In the genomic region with DNA sequence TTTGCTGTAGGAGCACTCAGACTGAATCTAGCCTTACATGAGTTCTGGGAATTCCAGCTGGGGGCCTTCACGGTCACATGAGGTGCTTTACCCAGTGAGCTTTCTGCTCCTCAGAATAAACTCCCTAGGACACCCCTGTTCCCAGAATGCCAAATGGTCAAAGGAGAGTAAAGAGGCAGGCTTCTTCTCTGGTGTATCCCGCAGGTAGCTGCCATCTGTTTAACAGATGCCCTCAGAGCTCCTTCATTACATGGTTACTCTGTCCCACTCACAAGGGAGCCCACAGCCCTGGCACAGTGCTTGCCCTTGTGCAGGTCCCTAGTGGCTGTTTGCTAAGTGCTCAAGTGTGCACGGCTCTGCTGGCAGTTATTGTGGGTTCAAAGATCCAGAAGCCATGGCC, we compare ENCODE assay signal across 26 mouse cellular contexts. TPM values are rescaled to one million over a fixed set of nuclear protein-coding genes. Genes with fewer than 3 reads are reported as not detected.
DNase-seq lines count a peak whose midpoint lies in the region; ATAC-seq lines count a peak whose summit lies in the region.
"Had no signal": no experiment of that assay in that cellular context is flagged by ENCODE, and none has a peak within 500 bp of the region (broad histone marks: within the 10 kb centered on the region; RNA-seq: fewer than 3 reads in every experiment).

No protein-coding gene starts in this region.

- WGBS in embryonic facial prominence, embryonic 13.5 days, result 67% methylated on average over 3 of the region's 3 CpGs

- peaks cover 8% of the 10 kb centered on the region for H3K27me3 ChIP-seq in embryonic facial prominence, embryonic 13.5 days
- H3K27me3 ChIP-seq: hindbrain, embryonic 15.5 days; Patski had no signal

- H3K9ac ChIP-seq in embryonic facial prominence, embryonic 13.5 days, result 0 out of 2 replicates have a peak overlapping the region, but pooled peaks have one; percentile 41
- H3K9ac ChIP-seq: embryonic facial prominence, embryonic 12.5 days; heart, embryonic 12.5 days; hindbrain, embryonic 15.5 days; limb, embryonic 12.5 days; lung, embryonic 15.5 days had no signal

- DNase-seq in cerebellum, adult 11 months, result peak; percentile 24
- no peak for DNase-seq in cerebellum, postnatal 10 days
- peak; percentile 12 for DNase-seq in R1 (ENCODE audit: low read depth, low spot score)
- peak; percentile 65 for DNase-seq in cerebellum, adult 9-10 months
- DNase-seq in thymus, adult 18-20 months, result no peak
- no peak for DNase-seq in lung, postnatal 4 days
- DNase-seq: adrenal gland, postnatal 25 days; heart, adult 2 months; heart, postnatal 4 days; kidney, adult 2 months; kidney, postnatal 4 days; right cerebral cortex, adult 18-20 months; thymus, adult 2 months; thymus, postnatal 36 days had no signal

- H3K4me1 ChIP-seq in embryonic facial prominence, embryonic 13.5 days, result peaks cover 75% of the 10 kb centered on the region

- no peaks in the 10 kb centered on the region for H3K9me3 ChIP-seq in embryonic facial prominence, embryonic 13.5 days
- H3K9me3 ChIP-seq: embryonic facial prominence, embryonic 12.5 days; heart, embryonic 12.5 days; hindbrain, embryonic 15.5 days; limb, embryonic 12.5 days; lung, embryonic 15.5 days had no signal

- H3K4me3 ChIP-seq in embryonic facial prominence, embryonic 13.5 days, result no peak overlapping the region
- H3K4me3 ChIP-seq: embryonic facial prominence, embryonic 12.5 days; heart, adult 2 months; heart, embryonic 12.5 days; hindbrain, embryonic 15.5 days; limb, embryonic 12.5 days; lung, embryonic 15.5 days had no signal

- no peak overlapping the region for H3K27ac ChIP-seq in embryonic facial prominence, embryonic 13.5 days
- H3K27ac ChIP-seq: embryonic facial prominence, embryonic 12.5 days; heart, adult 2 months; hindbrain, embryonic 15.5 days; lung, embryonic 15.5 days; stomach, postnatal 0 days had no signal

- no peak for ATAC-seq in embryonic facial prominence, embryonic 13.5 days (ENCODE audit: insufficient number of reproducible peaks, insufficient read depth, low FRiP score, low TSS enrichment, low read depth)
- ATAC-seq: forebrain, embryonic 16.5 days; midbrain, embryonic 16.5 days; Patski had no signal

- H3K36me3 ChIP-seq in embryonic facial prominence, embryonic 13.5 days, result no peaks in the 10 kb centered on the region
- H3K36me3 ChIP-seq: heart, embryonic 12.5 days; hindbrain, embryonic 15.5 days; lung, embryonic 15.5 days had no signal

- no peak overlapping the region for H3K4me2 ChIP-seq in embryonic facial prominence, embryonic 13.5 days
- H3K4me2 ChIP-seq: embryonic facial prominence, embryonic 12.5 days; heart, embryonic 12.5 days; hindbrain, embryonic 15.5 days; limb, embryonic 12.5 days; liver, embryonic 11.5 days; lung, embryonic 15.5 days; midbrain, embryonic 11.5 days had no signal

RNA-seq across cellular contexts. Expression of a gene that starts 6.3 kb away (rescaled TPM):
- 9.4 and 10.1 TPM in 2 replicates for polyA plus RNA-seq in embryonic facial prominence, embryonic 13.5 days (2015; fragmentation: Nextera tagmentation; extraction: Ambion mirVana)

RNA-seq across cellular contexts. Expression of a gene that starts 28.6 kb away (rescaled TPM):
- 36.6 and 41.2 TPM in 2 replicates for polyA plus RNA-seq in embryonic facial prominence, embryonic 13.5 days (2015; fragmentation: Nextera tagmentation; extraction: Ambion mirVana)

RNA-seq across cellular contexts. Expression of a gene that starts 59.3 kb away (rescaled TPM):
- 13.0 and 13.1 TPM in 2 replicates for polyA plus RNA-seq in embryonic facial prominence, embryonic 13.5 days (2015; fragmentation: Nextera tagmentation; extraction: Ambion mirVana)

Comparison
In these comparisons a context has a peak if more than half of its experiments do, and no peak if none do; other contexts are left out.
1. DNase-seq: peak in cerebellum, adult 11 months (single experiment), R1 (single experiment) and cerebellum, adult 9-10 months (single experiment); none in cerebellum, postnatal 10 days (0 of 2), thymus, adult 18-20 months (0 of 2) and lung, postnatal 4 days (0 of 2).